ENCODE assay signal across 8 mouse cellular contexts in genomic region chr2:71874422-71874821, GRCm38 (mm10). TPM values are rescaled to one million over a fixed set of nuclear protein-coding genes. Genes with fewer than 3 reads are reported as not detected.
DNase-seq lines count a peak whose midpoint lies in the region; ATAC-seq and TF ChIP-seq lines count a peak whose summit lies in the region.

No protein-coding gene starts in this region.

- no peak for DNase-seq in heart, postnatal 25 days (ENCODE audit: low spot score)
- DNase-seq in embryonic facial prominence, embryonic 14.5 days (ENCODE audit: low spot score): no peak
- DNase-seq in liver, embryonic 11.5 days (ENCODE audit: low spot score): no peak
- DNase-seq in urinary bladder, adult 2 months (ENCODE audit: low spot score): no peak
- no peak for DNase-seq in retina, postnatal 1 day
- no peak for DNase-seq in layer of hippocampus, adult 9-11 months

- peak overlapping the region; percentile 82 for H3K4me2 ChIP-seq in heart, embryonic 12.5 days
- peak overlapping the region; percentile 89 for H3K4me2 ChIP-seq in embryonic facial prominence, embryonic 14.5 days (ENCODE audit: low read depth, low read length)
- H3K4me2 ChIP-seq in liver, embryonic 11.5 days: peak overlapping the region; percentile 93

- ATAC-seq in heart, embryonic 12.5 days (ENCODE audit: insufficient number of reproducible peaks, low FRiP score): no peak
- no peak for ATAC-seq in embryonic facial prominence, embryonic 14.5 days (ENCODE audit: low read depth)
- ATAC-seq in liver, embryonic 11.5 days (replicated peaks; ENCODE audit: low FRiP score): 0 out of 2 replicates have a peak, but pooled peaks have one; percentile 39

- 0 out of 2 replicates have a peak overlapping the region, but pooled peaks have one; percentile 44 for H3K9ac ChIP-seq in heart, embryonic 12.5 days
- H3K9ac ChIP-seq in embryonic facial prominence, embryonic 14.5 days (ENCODE audit: low read depth, low read length): peak overlapping the region; percentile 88; the same call in 1 of the 2 replicates
- peak overlapping the region; percentile 95 for H3K9ac ChIP-seq in liver, embryonic 11.5 days (ENCODE audit: low read depth, low read length)

- H3K9me3 ChIP-seq in heart, embryonic 12.5 days (replicated peaks): no peaks in the 10 kb centered on the region
- H3K9me3 ChIP-seq in E14TG2a.4 (ENCODE audit: low read length): no peaks in the 10 kb centered on the region
- no peaks in the 10 kb centered on the region for H3K9me3 ChIP-seq in embryonic facial prominence, embryonic 14.5 days (ENCODE audit: control insufficient read depth, low read length)
- H3K9me3 ChIP-seq in liver, embryonic 11.5 days (ENCODE audit: control insufficient read depth, low read length): no peaks in the 10 kb centered on the region

- 54% methylated on average over 2 of the region's 2 CpGs for WGBS in heart, embryonic 12.5 days
- WGBS in embryonic facial prominence, embryonic 14.5 days: 65% methylated on average over 2 of the region's 2 CpGs
- WGBS in liver, embryonic 11.5 days: 52% methylated on average over 2 of the region's 2 CpGs

- peak overlapping the region; percentile 64 for H3K4me3 ChIP-seq in heart, embryonic 12.5 days
- peak overlapping the region; percentile 95 for H3K4me3 ChIP-seq in E14TG2a.4 (replicated peaks; ENCODE audit: low read length)
- peak overlapping the region; percentile 90 for H3K4me3 ChIP-seq in embryonic facial prominence, embryonic 14.5 days (ENCODE audit: low read depth, low read length)
- peak overlapping the region; percentile 88 for H3K4me3 ChIP-seq in liver, embryonic 11.5 days (ENCODE audit: low read depth, low read length)

- no peak for TF ChIP-seq CTCF in E14TG2a.4 (conservative IDR thresholded peaks at IDR 0.05; ENCODE audit: low read length)

- peaks cover 23% of the 10 kb centered on the region for H3K4me1 ChIP-seq in heart, embryonic 12.5 days (replicated peaks)
- H3K4me1 ChIP-seq in E14TG2a.4 (replicated peaks; ENCODE audit: low read depth, low read length): peaks cover 75% of the 10 kb centered on the region
- peaks cover 11% of the 10 kb centered on the region; the same call in 1 of the 2 replicates for H3K4me1 ChIP-seq in embryonic facial prominence, embryonic 14.5 days (ENCODE audit: control insufficient read depth, insufficient read depth, low read length)
- H3K4me1 ChIP-seq in liver, embryonic 11.5 days (replicated peaks; ENCODE audit: control insufficient read depth, insufficient read depth, low read length): peaks cover 31% of the 10 kb centered on the region

- no peaks in the 10 kb centered on the region for H3K27me3 ChIP-seq in heart, embryonic 12.5 days (replicated peaks)
- H3K27me3 ChIP-seq in E14TG2a.4 (ENCODE audit: insufficient read depth, low read length): no peaks in the 10 kb centered on the region
- peaks cover 4% of the 10 kb centered on the region for H3K27me3 ChIP-seq in embryonic facial prominence, embryonic 14.5 days (replicated peaks; ENCODE audit: control insufficient read depth, insufficient read depth, low read length)
- no peaks in the 10 kb centered on the region for H3K27me3 ChIP-seq in liver, embryonic 11.5 days (replicated peaks; ENCODE audit: control insufficient read depth, insufficient read depth, low read length)

- peaks cover 9% of the 10 kb centered on the region; the same call in 1 of the 2 replicates for H3K36me3 ChIP-seq in heart, embryonic 12.5 days
- H3K36me3 ChIP-seq in E14TG2a.4 (ENCODE audit: insufficient read depth, low read length): peaks cover 40% of the 10 kb centered on the region
- peaks cover 9% of the 10 kb centered on the region; the same call in 1 of the 2 replicates for H3K36me3 ChIP-seq in embryonic facial prominence, embryonic 14.5 days (ENCODE audit: control insufficient read depth, insufficient read depth, low read length)
- peaks cover 9% of the 10 kb centered on the region; the same call in 1 of the 2 replicates for H3K36me3 ChIP-seq in liver, embryonic 11.5 days (ENCODE audit: control insufficient read depth, insufficient read depth, low read length)

- H3K27ac ChIP-seq in heart, embryonic 12.5 days (ENCODE audit: poor library complexity, severe bottlenecking): no peak overlapping the region
- no peak overlapping the region for H3K27ac ChIP-seq in embryonic facial prominence, embryonic 14.5 days (replicated peaks; ENCODE audit: low read depth, low read length)
- H3K27ac ChIP-seq in liver, embryonic 11.5 days (ENCODE audit: low read depth, low read length): peak overlapping the region; percentile 98

- intact Hi-C loops in heart, postnatal 25 days (cut with DNase I): loop anchor here (10.0 kb wide), 1 partner anchor 1400 kb away; the partner anchor contains the start of gene Sp9

RNA-seq across cellular contexts. Expression of gene Pdk1, which starts 1.4 kb away (rescaled TPM):
- 108 and 116 TPM in 2 replicates for polyA plus RNA-seq in heart, embryonic 12.5 days (2016; fragmentation: Nextera tagmentation; extraction: Ambion mirVana)
- total RNA-seq in heart, postnatal 25 days (2021): 100 to 1,000 TPM; 115 to 116 TPM
- 54.7 and 67.2 TPM in 2 replicates for polyA plus RNA-seq in embryonic facial prominence, embryonic 14.5 days (2014; fragmentation: Nextera tagmentation; extraction: Ambion mirVana)
- 133 and 144 TPM in 2 replicates for polyA plus RNA-seq in liver, embryonic 11.5 days (2014; fragmentation: Nextera tagmentation; extraction: Ambion mirVana)
- 26.4 and 28.3 TPM in 2 replicates for polyA plus RNA-seq in urinary bladder, adult 2 months (2012; rRNA removed)

Comparison
In these comparisons a context has a peak if more than half of its experiments do, and no peak if none do; other contexts are left out.
1. H3K9ac ChIP-seq: peak in every context shown above with its lines; median percentile 95 in liver, embryonic 11.5 days; 88 in embryonic facial prominence, embryonic 14.5 days; 44 in heart, embryonic 12.5 days.